Mouse (Mus musculus) Patski (cell line): ENCODE data around the gene Wnt2b. TPM values are rescaled to one million over a fixed set of nuclear protein-coding genes. Genes with fewer than 3 reads are reported as not detected.

Experiments used
- ATAC-seq: fragments of 100-300 bp; one replicate; pipeline ENCODE4 v1.8.0; 2021
- CTCF ChIA-PET: fragments of 350-600 bp; sonication (Branson Sonifier 250); formaldehyde crosslinking; loops from one replicate; lab custom pipeline; 2022; ENCODE audit warnings: inconsistent platforms; lab: Charles Lee
- POLR2A ChIA-PET: fragments of 350-600 bp; sonication (Branson Sonifier 250); formaldehyde crosslinking; loops from one replicate; lab custom pipeline; 2022; ENCODE audit warnings: antibody characterized with exemption, inconsistent platforms; lab: Charles Lee
- DNase-seq: peaks from one replicate; pipeline ENCODE4 v3.0.0-alpha.2; 2011; ENCODE audit warnings: low read depth, low spot score
- H3K27me3 ChIP-seq: fragments of 371-371 bp; one replicate; pipeline ENCODE4 v1.5.1; 2021
- CTCF ChIP-seq: fragments of 100-300 bp; IDR thresholded peaks from one replicate; pipeline ENCODE4 v1.5.1; 2021
- in situ Hi-C: fragments of 300-500 bp; cut with MboI; formaldehyde crosslinking; loops from 3 replicates; pipeline ENCODE4 v1.11.1; 2018; ENCODE audit warnings: low pct_unique_long_range_greater_than_20kb, mixed read lengths
- polyA plus RNA-seq: library from polyadenylated mRNA; unstranded; gene quantifications from one replicate; pipeline ENCODE4 v1.2.3, GENCODE M21; 2021

The Wnt2b gene
- polyA plus RNA-seq = 1.7 TPM

DNA sequence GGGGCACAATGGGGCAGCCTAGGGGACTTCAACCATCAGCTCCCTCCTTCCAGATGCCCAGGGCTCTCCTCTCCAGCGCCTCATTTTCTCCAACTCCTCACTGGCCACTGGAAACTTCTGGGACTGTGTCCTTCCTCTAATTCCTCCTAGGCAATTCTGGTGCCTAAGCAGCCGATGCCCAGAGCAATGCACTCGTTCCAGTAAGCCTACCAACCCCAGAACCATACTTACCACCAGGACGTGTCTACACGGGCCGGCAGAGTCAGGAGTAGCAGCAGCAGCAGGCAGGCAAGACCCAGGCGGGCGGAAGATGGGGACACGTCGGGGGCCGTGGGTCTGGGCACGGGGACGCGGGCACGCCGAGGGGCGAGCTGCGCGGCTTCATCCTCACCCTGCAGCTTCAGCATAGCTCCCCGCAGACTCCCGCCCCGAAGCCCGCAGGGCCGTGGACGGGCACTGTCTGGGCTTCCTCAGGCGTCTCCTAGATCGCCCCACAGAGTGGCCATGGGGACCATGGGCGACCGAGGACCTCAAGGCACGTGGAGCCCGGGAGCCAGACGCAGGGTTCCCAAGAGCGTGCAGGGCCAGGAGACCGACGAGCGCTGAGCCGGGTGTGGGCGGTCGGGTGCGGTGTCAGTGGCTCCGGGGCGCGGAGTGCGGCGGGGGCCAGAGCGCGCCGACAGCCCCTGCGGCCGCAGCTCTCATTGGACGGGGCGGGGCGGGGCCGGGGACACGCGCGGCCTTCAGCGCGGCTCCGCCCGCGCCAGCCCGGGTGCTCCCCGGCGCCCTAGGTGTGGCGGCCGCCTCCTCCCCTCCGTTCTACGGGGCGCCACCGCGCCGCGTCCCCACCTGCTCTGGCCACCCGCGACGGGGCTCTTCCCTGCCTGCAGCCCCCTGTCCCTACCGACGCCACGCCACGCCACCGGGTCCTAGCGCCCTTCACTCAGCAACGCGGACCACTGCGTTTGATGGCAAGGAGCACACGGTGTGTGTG is at the start of gene Wnt2b:
Gene Wnt2b, minus strand, starts transcription at position 856 of the 994 bp plus-strand sequence.
- H3K27me3 ChIP-seq = no peaks in the 10 kb centered on the region
- in situ Hi-C loops = loop anchor here (10.0 kb wide), 1 partner anchor 247 kb away; no protein-coding TSS in a partner anchor
- TF ChIP-seq CTCF = no peak
- ATAC-seq (peak; percentile 45), DNase-seq (no peak)
- ChIA-PET POLR2A (no interaction called here), CTCF (interaction anchor here (0.9 to 1.3 kb wide), 3 partner anchors 13 to 21 kb away, joined by 3 to 4 read pairs (median 3); no protein-coding TSS in a partner anchor)

DNA sequence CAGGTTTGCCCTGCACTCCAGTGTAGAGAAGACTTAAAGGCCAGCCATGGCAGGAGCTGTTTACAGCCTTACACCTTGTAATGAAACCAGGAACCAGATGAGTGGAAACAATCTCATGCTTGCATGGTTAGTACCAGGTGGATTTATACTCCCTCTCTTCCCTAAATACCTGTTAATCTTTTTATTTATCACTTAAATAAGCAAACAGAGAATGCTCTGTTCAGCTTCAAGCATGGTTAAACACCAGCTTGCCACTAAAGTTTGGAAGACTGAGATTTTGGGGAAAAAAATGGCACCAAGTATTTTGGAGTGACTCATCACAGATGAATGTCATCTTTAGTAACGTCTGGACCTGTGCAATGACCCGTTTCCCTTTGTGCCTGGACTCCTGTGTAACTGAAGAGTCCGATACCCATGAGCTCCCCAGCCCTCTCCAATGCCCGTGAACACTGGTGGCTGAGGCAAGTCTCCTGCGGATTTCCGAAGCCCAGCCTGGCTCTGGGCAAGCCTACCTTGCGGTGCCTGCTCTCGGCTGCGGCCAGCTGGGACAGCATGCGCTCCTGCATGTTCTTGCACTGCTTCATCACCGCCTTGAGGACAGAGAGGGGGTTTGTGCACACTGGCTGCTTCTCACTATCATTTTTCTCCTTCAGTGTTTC is 49.1 kb upstream of the Wnt2b start:
- ATAC-seq = peak; percentile 82

DNA sequence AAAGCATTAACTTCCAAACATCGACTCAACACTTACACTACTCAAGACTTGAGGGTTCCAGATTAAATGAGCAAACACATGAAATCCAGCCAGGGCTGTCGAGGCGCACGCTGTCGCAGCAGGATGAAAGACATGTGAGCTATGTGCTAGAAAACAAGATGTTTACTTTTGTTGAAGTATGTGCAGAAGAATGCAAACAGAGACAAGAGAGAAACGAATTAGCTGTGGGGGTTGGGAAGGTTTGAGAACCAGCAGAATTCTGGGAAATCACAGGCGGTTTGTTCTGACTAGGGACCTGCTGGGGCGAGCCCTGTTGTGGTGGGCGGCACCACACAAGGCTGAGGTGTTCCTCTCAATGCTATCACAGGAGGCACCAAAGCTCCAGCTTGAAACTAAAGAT is 46.3 kb upstream of the Wnt2b start:
- no peaks in the 10 kb centered on the region for H3K27me3 ChIP-seq
- POLR2A ChIA-PET = interaction anchor here (1.1 to 1.4 kb wide), 2 partner anchors 8 to 40 kb away, joined by 5 read pairs; no protein-coding TSS in a partner anchor
- TF ChIP-seq CTCF = no peak
- CTCF ChIA-PET = interaction anchor here (1.5 to 8.4 kb wide), 3 partner anchors 12 to 51 kb away, joined by 6 to 67 read pairs (median 11); no protein-coding TSS in a partner anchor
- no peak for ATAC-seq
- no peak for DNase-seq
- in situ Hi-C loops = loop anchor here (5.0 kb wide), 1 partner anchor 44 kb away; the partner anchor contains the start of gene Cttnbp2nl

More for the DNA sequence above, 49.1 kb upstream of the Wnt2b start:
- H3K27me3 ChIP-seq = no peaks in the 10 kb centered on the region
- in situ Hi-C loops = no loop called here
- ChIA-PET POLR2A (interaction anchor here (1.1 to 1.9 kb wide), 4 partner anchors 9 to 48 kb away, joined by 3 to 11 read pairs (median 5); no protein-coding TSS in a partner anchor), CTCF (interaction anchor here (0.9 to 8.4 kb wide), 9 partner anchors 9 to 66 kb away, joined by 3 to 67 read pairs (median 5); no protein-coding TSS in a partner anchor)
- TF ChIP-seq CTCF = no peak
- DNase-seq = peak; percentile 97

DNA sequence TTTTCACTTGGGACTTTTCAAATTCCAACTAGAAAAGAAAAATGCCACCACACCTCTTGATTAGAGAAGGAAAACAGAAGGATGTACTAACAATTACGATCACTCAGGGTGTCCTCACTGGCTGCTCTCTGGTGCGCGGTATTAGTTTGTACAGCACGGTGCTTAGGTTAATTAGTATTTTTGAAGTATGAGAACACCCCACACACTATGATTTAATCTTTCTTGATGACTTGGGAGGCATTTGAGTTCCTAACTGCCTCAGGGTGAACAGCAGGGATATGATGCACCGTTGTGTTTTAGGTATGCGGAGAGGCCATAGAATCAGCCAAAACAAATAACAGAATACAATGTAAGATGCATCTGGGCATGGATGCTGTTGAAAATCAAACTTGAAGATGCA is 44.4 kb upstream of the Wnt2b start:
- peak; percentile 70 for ATAC-seq
- POLR2A ChIA-PET = interaction anchor here (2.9 kb wide), 1 partner anchor 12 kb away, joined by 14 read pairs; no protein-coding TSS in a partner anchor
- no peaks in the 10 kb centered on the region for H3K27me3 ChIP-seq
- CTCF ChIA-PET = interaction anchor here (8.4 to 8.5 kb wide), 2 partner anchors 10 to 51 kb away, joined by 67 to 73 read pairs; no protein-coding TSS in a partner anchor
- DNase-seq = peak; percentile 93
- TF ChIP-seq CTCF = no peak
- in situ Hi-C loops = loop anchor here (5.0 kb wide), 1 partner anchor 46 kb away; the partner anchor contains the start of gene Cttnbp2nl

DNA sequence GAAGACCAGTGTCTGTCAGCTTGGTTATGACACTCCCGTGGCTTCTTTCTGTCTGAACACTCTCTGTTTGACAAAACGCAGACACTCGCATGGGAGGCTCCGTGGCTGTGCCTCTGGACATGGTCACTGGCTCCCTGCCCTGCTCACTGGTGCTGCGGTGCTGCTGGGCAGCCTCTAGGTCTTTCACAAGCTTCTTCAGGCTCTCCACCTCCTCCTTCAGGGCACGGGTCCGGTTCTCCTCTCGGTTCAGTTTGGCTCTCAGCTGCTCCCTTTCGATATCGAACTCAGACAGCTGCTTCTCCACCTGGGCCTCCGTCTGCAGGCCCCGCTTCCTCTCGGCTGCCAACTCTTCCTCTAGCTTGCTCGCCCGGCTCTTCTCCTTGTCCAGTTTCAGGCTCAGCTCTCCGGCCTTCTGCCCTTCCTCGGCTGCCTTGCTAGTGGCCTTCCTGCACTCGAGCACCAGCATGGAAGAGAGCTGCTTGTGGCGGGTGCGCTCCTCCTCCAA is 43.9 kb upstream of the Wnt2b start:
- ChIA-PET CTCF (interaction anchor here (1.4 to 8.5 kb wide), 3 partner anchors 10 to 52 kb away, joined by 4 to 73 read pairs (median 67); no protein-coding TSS in a partner anchor), POLR2A (interaction anchor here (0.8 to 2.9 kb wide), 3 partner anchors 11 to 20 kb away, joined by 3 to 14 read pairs (median 3); no protein-coding TSS in a partner anchor)
- no peaks in the 10 kb centered on the region for H3K27me3 ChIP-seq
- TF ChIP-seq CTCF = no peak
- in situ Hi-C loops = loop anchor here (5.0 kb wide), 1 partner anchor 47 kb away; the partner anchor contains the start of gene Cttnbp2nl
- ATAC-seq (peak; percentile 17), DNase-seq (no peak)

DNA sequence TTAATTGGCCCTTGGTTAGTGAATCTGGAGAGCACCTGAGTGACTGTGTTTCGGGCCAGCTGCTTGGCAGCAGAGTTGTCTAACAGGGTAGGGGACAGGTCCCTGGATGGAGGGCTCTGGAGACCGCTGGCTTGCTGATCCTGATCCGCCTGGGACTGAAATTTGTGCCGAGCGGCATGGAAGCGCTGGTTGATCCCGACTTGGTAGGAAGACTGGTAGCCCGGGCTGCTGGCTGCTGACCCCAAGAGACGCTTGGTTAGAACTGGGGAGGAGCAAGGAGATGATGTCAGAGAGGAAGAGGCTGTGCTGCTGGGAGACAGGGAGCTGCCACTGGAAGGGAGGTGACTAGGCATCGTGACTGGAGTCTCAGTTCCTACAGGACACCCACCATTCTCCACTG is 43.3 kb upstream of the Wnt2b start:
- DNase-seq = no peak
- CTCF ChIA-PET = interaction anchor here (1.4 to 8.5 kb wide), 3 partner anchors 9 to 52 kb away, joined by 4 to 73 read pairs (median 67); no protein-coding TSS in a partner anchor
- POLR2A ChIA-PET = interaction anchor here (0.8 to 2.9 kb wide), 3 partner anchors 11 to 21 kb away, joined by 3 to 14 read pairs (median 3); no protein-coding TSS in a partner anchor
- no peaks in the 10 kb centered on the region for H3K27me3 ChIP-seq
- ATAC-seq = no peak
- in situ Hi-C loops = loop anchor here (5.0 kb wide), 1 partner anchor 47 kb away; the partner anchor contains the start of gene Cttnbp2nl
- TF ChIP-seq CTCF = no peak

DNA sequence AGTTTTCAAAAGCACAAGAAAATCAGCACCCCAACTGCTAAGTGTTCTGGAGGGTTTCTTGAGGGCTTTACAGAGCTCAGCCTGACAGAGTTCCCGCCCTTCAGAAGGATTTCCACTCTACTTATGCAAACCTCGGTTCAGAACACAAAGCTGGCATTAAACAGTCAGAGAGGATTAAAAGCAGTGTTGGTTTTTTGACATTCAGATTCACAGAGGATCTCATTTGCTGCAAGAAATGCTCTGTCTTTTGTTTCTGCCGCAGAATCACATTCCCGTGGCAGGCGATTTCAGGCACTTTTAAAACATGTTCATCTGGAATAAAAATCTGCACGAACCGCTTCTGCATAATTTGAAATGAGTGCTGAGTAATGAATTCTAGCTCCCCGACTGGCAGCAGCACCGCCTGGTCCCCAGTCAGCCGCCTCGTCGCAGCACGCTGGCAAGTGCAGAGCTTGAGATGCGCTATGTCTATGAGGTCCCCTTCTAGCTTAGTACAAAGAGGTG is 42.3 kb upstream of the Wnt2b start:
- in situ Hi-C loops = no loop called here
- DNase-seq (no peak), ATAC-seq (no peak)
- POLR2A ChIA-PET = interaction anchor here (1.1 to 2.9 kb wide), 2 partner anchors 10 to 41 kb away, joined by 3 to 14 read pairs; no protein-coding TSS in a partner anchor
- no peaks in the 10 kb centered on the region for H3K27me3 ChIP-seq
- TF ChIP-seq CTCF = no peak
- CTCF ChIA-PET = interaction anchor here (1.4 to 8.5 kb wide), 4 partner anchors 8 to 53 kb away, joined by 4 to 73 read pairs (median 36); no protein-coding TSS in a partner anchor

DNA sequence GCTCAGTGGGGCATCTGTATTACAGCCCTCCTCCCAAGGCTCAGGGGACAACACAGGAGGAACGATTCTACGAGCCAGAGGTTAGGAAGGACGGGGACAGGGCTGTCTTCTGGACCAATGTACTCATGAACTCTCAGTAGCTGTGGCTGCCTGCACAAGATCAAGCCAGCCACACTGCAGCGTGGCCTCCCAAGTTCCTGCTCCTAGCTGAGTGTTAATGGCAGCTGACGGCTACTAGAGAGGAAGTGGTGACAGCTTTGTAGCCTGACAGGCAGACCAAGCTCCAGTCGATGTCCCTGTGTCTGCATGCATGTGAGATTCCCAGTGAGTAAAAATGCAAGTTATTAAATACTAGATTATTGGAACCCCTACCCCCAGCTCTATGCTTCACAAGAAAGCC is 39.7 kb upstream of the Wnt2b start:
- no peak for DNase-seq
- TF ChIP-seq CTCF = no peak
- ChIA-PET POLR2A (interaction anchor here (0.7 to 1.4 kb wide), 4 partner anchors 10 to 100 kb away, joined by 3 to 5 read pairs (median 3); no protein-coding TSS in a partner anchor), CTCF (interaction anchor here (0.9 to 8.5 kb wide), 10 partner anchors 8 to 498 kb away, joined by 3 to 73 read pairs (median 4); no protein-coding TSS in a partner anchor)
- no peaks in the 10 kb centered on the region for H3K27me3 ChIP-seq
- in situ Hi-C loops = no loop called here
- no peak for ATAC-seq

DNA sequence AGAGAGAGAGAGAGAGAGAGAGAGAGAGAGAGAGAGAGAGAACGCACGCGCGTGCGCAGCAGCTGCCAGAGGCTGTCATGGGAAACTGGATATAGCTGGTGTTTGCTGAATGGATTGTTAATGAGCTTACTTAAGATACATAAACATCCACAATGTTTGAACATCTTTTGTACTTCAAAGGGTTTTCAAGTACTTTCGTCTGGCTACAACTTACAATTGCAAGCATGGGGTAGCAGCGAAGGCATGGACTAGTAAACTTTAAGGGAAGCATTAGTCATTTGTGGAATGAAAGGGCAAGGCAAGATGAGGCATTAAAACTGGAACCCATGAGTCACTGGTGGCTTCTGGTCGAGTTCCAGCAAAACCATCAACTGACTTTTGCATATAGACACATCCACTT is 38.8 kb upstream of the Wnt2b start:
- ATAC-seq = peak; percentile 80
- in situ Hi-C loops = no loop called here
- DNase-seq = peak; percentile 99

More for the DNA sequence above, 38.8 kb upstream of the Wnt2b start:
- no peak for TF ChIP-seq CTCF
- no peaks in the 10 kb centered on the region for H3K27me3 ChIP-seq
- POLR2A ChIA-PET = interaction anchor here (0.6 to 1.4 kb wide), 6 partner anchors 8 to 1177 kb away, joined by 3 to 5 read pairs (median 3); no protein-coding TSS in a partner anchor
- CTCF ChIA-PET = interaction anchor here (0.9 to 8.5 kb wide), 7 partner anchors 10 to 497 kb away, joined by 3 to 73 read pairs (median 3); no protein-coding TSS in a partner anchor
